Mouse (Mus musculus) v-Abl transformed pro-B cells (cell line): ENCODE results near the gene Ddah1.

Source experiments
- in situ Hi-C, 2 experiments: fragments of 400-800 bp; cut with MboI; formaldehyde crosslinking; loops; one replicate each; pipeline ENCODE4 v1.15.1; 2025; ENCODE audit not compliant: unreplicated experiment in 2 of 2

Gene Ddah1

GRCm38 (mm10) chr3:145758561-145759378, at the start of gene Ddah1:
Ddah1 (plus strand) TSS chr3:145758675.
- in situ Hi-C loops, result no loop called here

DNA sequence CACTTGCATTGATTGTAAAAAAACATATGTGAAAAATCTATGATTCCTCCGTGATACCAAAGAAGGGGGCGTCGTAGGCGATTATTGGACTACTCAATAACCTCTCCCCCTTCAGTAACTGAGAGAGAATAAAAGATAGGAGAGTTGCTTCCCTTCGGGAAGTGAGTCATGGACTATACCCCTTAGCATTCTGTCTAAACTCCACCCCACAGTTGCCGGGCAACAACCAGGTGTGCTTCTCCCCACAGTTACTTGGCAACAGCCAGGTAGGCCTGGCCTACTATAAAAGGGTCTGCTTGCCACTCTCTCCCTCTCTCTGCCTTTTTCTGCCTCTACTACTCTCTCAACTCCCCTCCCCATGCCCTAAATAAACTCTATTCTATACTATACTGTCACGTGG, 42.6 kb upstream of the Ddah1 start:
- in situ Hi-C loops, result no loop called here

- in situ Hi-C loops, result no loop called here
Observed at GRCm38 (mm10) chr3:145719660-145720059, 38.8 kb upstream of the Ddah1 start.

DNA sequence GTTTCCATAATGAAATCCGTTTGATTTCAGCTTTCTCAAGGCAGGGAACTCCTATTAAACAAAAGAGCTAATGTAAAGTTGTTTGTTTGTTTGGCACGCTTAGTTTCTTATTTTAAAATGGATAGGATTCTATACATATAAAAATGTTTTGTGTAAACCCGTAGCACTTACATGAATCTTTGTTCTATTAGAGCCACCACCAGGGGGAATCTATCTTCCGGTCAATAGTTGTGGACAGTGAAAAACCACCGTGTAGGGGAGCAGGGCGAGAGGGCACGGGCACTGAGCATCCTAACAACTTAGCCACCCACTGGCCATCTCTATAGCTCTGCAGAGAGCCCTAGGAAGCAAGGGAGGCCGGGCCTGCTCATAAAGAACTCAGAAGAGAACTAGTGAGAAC, 33.4 kb upstream of the Ddah1 start:
- in situ Hi-C loops, result no loop called here

GRCm38 (mm10) chr3:145728336-145728735, 30.1 kb upstream of the Ddah1 start:
- in situ Hi-C loops, result no loop called here

DNA sequence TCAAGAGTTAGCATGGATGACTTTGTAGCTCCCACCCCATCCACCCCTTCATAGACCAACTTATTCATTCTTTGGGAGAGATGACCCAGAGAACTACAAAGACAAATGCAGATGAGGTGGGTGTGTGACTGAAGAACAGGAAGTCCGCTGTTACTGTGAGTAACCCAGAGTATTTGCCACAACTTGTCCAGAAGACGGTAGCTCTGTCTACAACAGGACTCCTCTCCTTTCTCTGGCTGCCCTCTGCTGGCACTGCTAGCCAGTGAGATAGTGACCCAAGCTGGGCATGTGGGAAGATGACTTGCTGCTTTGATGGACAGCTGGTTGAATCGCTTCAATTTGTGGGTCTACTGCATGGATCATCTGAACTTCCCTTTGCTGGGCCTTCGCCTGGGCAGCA, 28.9 kb upstream of the Ddah1 start:
- in situ Hi-C loops, result no loop called here

DNA sequence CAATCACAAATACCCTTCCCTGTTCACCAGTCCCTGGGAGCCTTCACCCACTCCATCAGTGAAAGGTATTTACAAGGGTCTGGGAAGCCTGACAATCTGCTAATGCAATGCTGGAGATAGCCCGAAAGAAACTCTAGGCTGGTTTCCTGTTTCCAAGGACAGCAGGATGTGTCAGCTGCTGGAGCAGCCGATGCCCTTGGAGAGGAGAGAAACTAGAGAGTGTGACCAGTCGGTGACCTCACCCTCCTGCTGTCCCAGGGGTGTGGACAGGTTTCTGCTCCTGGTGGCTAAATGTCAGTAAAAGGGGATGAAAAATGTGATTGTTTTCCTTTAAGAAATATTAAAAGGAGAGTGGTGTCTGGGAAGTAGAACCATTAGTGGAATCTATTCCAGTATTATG, 28.4 kb upstream of the Ddah1 start:
- in situ Hi-C loops, result no loop called here

DNA sequence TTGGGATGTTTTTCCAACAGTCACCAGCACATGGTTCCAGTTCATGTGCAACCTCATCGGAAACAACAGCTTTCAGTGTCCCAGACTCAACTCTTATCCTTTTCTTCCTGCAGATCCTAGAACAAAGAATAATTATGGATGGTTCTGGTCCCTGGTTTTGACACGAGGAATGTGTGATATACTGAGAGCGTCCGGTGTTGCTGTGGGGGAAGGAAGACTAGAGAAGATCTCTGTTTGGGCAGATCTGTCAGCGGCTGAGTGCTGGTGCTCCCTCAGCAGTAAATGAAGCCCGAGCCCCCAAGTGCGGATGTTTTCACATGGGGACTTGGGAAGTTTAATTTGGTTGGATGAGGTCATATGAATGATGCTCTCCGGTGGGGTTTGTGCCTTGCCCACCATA, 23.6 kb upstream of the Ddah1 start:
- in situ Hi-C loops, result no loop called here

DNA sequence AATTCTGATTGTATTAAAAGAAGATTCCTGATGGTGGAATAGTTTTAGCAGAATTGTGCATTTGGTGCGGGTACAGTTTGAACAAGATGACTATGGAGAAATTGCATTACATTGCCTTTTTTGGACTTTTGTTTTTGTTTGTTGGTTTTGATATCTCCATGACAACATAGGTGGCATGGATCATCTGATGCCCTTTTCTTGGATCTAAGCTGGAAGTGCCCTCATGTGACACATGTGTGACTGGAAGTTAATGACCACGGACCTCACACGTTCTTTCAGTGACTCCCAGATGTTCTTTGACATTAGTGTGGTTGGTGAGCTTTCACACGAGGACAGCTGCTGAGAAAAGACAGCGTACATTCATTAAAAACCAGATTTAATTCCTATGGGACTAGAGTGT, 21.9 kb upstream of the Ddah1 start:
- in situ Hi-C loops, result no loop called here

DNA sequence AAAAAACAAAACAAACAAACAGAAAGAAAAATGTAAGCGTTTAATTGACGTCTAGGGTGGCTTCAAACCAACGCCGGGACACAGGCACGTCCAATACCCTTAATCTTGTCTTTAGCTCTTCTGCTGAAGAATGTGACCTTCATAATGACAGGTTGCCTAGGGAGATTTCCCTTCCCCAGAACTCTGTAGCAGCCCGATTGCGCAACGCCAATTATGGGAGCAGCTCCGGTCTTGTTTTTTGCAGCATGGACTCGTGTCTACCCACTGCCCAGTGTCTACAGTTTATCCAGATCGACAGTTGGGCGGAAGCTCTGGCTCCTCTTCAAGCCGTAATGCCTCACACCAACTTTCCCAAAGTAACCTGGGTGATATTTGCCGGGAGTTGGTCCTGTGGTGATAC, 19.8 kb upstream of the Ddah1 start:
- in situ Hi-C loops, result no loop called here

GRCm38 (mm10) chr3:145739904-145740303, 18.6 kb upstream of the Ddah1 start:
- in situ Hi-C loops, result no loop called here

DNA sequence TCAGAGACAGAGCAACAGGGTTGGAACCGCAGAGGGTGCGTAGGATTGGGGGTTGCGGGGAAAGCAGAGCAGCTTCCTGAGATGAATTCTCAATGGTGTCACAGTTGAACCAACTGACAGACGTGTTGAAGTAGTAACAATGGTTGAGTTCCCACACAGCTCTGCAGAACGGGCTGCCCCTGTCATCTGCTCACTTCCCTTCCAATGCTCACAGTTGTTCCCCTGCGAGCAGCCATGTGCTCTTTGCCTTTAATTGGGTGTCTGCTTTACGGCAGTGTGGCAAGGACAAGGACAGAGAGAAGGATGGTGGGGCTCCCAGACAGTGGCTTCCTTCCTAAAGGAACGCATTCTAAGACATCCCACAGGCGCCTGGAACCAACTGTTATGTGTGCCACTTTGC, 15.4 kb upstream of the Ddah1 start:
- in situ Hi-C loops, result no loop called here

DNA sequence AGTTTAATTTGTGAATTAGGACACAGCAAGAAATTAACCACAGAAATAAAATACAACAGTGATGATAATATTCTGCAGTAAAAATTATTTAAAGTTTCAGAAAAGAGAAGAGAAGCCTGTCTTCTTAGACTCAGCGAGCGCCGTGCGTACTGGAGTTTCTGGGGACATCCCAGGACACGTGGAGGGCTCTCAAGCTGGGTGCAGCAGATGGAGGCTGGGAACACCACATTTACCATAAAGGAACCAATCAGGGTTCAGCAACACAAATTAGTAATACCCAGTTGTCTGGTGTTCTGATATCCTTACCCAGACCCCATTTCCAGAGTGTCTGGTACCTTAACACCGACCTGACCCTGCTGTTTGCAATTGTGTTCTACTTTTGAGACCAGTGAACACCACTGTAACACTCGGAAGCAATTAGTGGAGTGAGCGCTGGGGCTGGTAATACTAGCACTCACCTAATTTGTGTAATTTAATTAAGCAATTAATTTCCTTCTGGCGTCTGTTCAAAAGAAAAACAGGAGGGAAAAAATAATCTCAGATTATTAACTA, 14.9 kb upstream of the Ddah1 start:
- in situ Hi-C loops, result no loop called here

DNA sequence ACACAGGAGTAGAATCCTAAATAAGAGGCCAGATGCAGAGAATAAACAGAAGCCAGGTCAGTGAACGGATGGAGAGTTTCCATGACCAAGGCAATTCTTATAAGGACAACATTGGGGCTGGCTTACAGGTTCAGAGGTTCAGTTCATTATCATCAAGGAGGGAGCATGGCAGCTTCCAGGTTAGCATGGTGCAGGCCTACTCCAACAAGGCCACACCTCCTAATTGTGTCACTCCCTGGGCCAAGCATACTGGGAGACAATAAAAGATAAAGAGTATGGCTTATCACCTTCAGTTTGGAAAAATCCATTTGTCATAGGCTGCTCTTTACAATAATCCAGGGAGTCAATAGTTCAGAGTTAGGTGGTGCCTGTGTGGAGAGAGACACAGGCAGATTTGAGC, 9.8 kb upstream of the Ddah1 start:
- in situ Hi-C loops, result no loop called here

DNA sequence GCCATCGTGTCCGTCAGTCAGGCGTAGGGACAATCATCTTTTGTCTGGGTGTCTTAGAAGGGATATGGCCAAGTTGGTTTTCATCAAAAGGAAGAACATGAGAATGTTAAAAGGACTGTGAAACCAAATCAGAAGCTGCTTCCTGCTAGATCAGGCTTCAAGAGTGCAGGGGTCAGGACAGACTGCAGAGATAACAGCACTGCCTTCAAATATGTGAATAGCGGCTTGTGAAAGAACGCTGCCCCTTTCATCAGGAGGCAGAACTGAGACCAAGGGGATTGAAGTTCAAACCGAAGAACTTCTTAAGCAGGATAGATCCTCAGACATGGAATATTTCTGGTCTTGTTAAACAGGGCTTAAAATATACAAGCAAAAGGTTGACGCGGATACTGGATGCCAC, 2.0 kb upstream of the Ddah1 start:
- in situ Hi-C loops, result no loop called here

GRCm38 (mm10) chr3:145757177-145757576, 1.3 kb upstream of the Ddah1 start:
- in situ Hi-C loops, result no loop called here

DNA sequence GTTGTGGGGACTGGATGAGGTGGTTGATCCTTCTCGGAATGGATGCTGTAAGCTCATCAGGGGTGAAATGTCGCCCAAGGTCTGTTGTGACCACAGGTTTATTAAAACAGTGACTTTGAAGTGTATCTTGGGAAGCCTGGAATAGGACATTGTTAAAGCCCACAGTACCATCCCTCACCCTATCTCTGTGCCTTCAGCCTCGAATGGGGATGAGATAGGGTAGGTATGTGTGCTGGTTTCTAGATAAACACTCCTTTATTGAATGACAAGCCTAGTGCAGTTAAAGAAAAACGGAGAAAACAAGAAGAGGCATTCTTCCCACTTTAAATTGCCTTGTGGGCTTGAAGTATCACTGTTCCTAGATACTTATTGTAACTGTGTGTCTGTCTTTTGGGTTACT, 631 bp upstream of the Ddah1 start:
- in situ Hi-C loops, result no loop called here

- in situ Hi-C loops, result no loop called here
Observed at GRCm38 (mm10) chr3:145759379-145760209, 1.1 kb downstream of the Ddah1 start.

- in situ Hi-C loops, result no loop called here
Observed at GRCm38 (mm10) chr3:145760547-145760946, 2.1 kb downstream of the Ddah1 start.

DNA sequence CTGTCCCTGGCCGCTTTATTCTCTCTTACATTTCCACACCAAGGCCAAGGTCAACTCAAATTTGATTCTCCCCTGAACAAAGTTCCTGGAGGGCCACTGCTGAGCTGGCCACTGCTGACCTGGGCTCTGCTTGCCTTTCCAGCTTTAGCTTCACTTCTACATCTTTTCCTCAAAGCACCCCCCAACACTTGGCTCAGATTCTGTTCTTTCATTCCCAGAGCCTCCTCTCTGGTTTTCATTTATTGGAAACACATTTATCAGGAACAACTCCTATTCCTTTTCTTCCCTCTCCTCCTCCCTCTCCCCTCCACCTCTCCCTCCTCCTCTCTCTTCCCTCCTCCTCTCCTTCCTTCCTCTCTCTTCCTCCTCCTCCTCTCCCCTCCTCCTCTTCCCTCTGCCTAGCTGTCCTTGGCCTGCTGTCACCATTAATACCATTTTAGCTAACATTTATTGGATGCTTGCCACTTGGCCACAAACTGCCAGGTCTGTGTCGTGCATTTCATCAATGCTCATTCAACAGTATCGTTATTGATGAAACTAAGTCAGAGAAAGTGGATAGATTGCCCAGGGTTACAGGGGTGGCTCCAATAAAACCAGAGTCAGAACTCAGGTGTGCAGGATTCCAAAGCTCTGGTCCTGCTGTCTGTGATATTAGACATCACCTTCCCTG, 3.2 kb downstream of the Ddah1 start:
- in situ Hi-C loops, result no loop called here

DNA sequence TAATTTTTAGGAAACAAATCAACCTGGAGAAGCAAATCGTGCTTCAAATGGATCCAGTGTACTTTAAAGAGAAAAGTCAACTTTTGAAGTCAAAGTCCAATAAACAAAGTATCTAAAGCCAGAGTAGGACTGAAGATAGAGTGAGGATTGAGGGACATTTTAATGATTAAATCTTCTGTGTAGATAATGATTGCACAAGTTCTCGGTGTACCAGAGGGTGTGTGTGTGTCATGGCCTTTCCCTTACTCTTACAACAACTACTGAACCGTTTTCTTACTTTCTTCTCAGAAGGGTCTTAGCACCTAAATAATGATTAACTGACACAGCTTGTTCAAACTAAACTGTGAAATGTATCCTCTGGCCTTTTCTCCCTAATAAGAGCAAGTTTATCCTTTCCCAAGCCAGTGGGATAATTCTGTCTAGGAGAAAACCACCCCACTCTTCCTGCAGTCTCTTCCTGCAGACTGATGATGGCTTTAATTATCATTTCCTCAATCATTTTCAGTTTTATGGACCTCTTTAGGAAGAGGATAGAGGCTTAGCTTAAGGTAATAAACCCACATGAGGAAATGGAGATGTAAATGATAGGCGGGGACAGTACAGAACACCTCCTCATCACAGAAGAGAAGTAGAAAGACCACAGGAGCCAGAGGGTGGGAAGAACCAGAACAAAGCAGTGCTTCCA, 4.6 kb downstream of the Ddah1 start:
- in situ Hi-C loops, result no loop called here
